Mouse (Mus musculus) erythroid progenitor cell, adult 5-6 weeks (primary cell): ENCODE measurements around the gene Gfm2. TPM values are rescaled to one million over a fixed set of nuclear protein-coding genes. Genes with fewer than 3 reads are reported as not detected.
A peak's percentile ranks its signal among the peaks of the same experiment; 100 is the strongest.
"Not testable (repeated sequence)": the region's sequence is repeated elsewhere in the genome, so short reads cannot be mapped to it uniquely, and the experiment has no call there.

ENCODE experiments used
- ATAC-seq: replicated peaks from 2 replicates; pipeline ENCODE4 v1.8.0; 2016; ENCODE audit warnings: moderate number of reproducible peaks, mild to moderate bottlenecking, moderate TSS enrichment, inconsistent platforms; ENCODE audit not compliant: poor library complexity, low FRiP score, severe bottlenecking
- total RNA-seq, 2 experiments: library from RNA; stranded (forward) in 1 of 2; stranded (reverse) in 1 of 2; fragments of 150-400 nt in 1 of 2; fragments of 186-747, 209-891 nt in 1 of 2; gene quantifications; 2 replicates each; pipeline versions ENCODE4 v1.2.3 to v1.2.4; 2015 to 2017; ENCODE audit warnings: low replicate concordance in 2 of 2

Gfm2 gene
- total RNA-seq (2015; ENCODE audit: low replicate concordance): 6.3 and 11.2 TPM in 2 replicates
- total RNA-seq (2017; ENCODE audit: low replicate concordance): 8.2 and 23.6 TPM in 2 replicates

- peak; percentile 100 for ATAC-seq
Observed at GRCm38 (mm10) chr13:97137466-97138400, at the start of gene Gfm2, which contains the start of gene Nsa2. Gfm2 (plus strand) TSS chr13:97137937. Nsa2 (minus strand) TSS chr13:97137937.

- ATAC-seq: no peak
Observed at GRCm38 (mm10) chr13:97088183-97088582, 49.6 kb upstream of the Gfm2 start.

- no peak for ATAC-seq
Observed at GRCm38 (mm10) chr13:97095726-97096125, 42.0 kb upstream of the Gfm2 start.

- ATAC-seq: no peak
Observed at GRCm38 (mm10) chr13:97099187-97099852, 38.4 kb upstream of the Gfm2 start, which contains the start of gene Gm6169. Gm6169 (minus strand) TSS chr13:97099237.

- no peak for ATAC-seq
Observed at GRCm38 (mm10) chr13:97104996-97105395, 32.7 kb upstream of the Gfm2 start.

- ATAC-seq: not testable (repeated sequence)
Observed at GRCm38 (mm10) chr13:97107721-97108120, 30.0 kb upstream of the Gfm2 start.

GRCm38 (mm10) chr13:97109046-97109445 is 28.7 kb upstream of the Gfm2 start:
- no peak for ATAC-seq

- no peak for ATAC-seq
Observed at GRCm38 (mm10) chr13:97121341-97121740, 16.4 kb upstream of the Gfm2 start.

GRCm38 (mm10) chr13:97129654-97130053 is 8.1 kb upstream of the Gfm2 start:
- ATAC-seq: not testable (repeated sequence)

- ATAC-seq: not testable (repeated sequence)
Observed at GRCm38 (mm10) chr13:97130413-97130812, 7.3 kb upstream of the Gfm2 start.

- ATAC-seq: not testable (repeated sequence)
Observed at GRCm38 (mm10) chr13:97138404-97138931, 731 bp downstream of the Gfm2 start.

GRCm38 (mm10) chr13:97142321-97142720 is 4.6 kb downstream of the Gfm2 start:
- no peak for ATAC-seq

GRCm38 (mm10) chr13:97145834-97146233 is 8.1 kb downstream of the Gfm2 start:
- peak; percentile 72 for ATAC-seq

GRCm38 (mm10) chr13:97175520-97176264 is 38.0 kb downstream of the Gfm2 start:
- ATAC-seq: no peak

- ATAC-seq: no peak
Observed at GRCm38 (mm10) chr13:97176731-97177130, 39.0 kb downstream of the Gfm2 start.

- ATAC-seq: no peak
Observed at GRCm38 (mm10) chr13:97178943-97179342, 41.2 kb downstream of the Gfm2 start.

- ATAC-seq: no peak
Observed at GRCm38 (mm10) chr13:97180113-97180828, 42.5 kb downstream of the Gfm2 start.

GRCm38 (mm10) chr13:97182821-97183220 is 45.1 kb downstream of the Gfm2 start:
- ATAC-seq: no peak

- ATAC-seq: no peak
Observed at GRCm38 (mm10) chr13:97184168-97184567, 46.4 kb downstream of the Gfm2 start.
